Mouse (Mus musculus): ENCODE data around the gene Slc12a6.

- no peak for TF ChIP-seq CTCF (IDR thresholded peaks at IDR 0.05; ENCODE audit: control insufficient read depth, insufficient read depth, low read length)
- TF ChIP-seq POLR2A (IDR thresholded peaks at IDR 0.05; ENCODE audit: borderline replicate concordance, control insufficient read depth, low read depth, low read length) = no peak
Observed at GRCm38 (mm10) chr2:112245307-112245706, 20.3 kb upstream of the Slc12a6 start.

Measured in bone marrow, adult 2 months (tissue).